Mouse (Mus musculus) liver, adult 2 months (tissue): Measurements from ENCODE around the gene Cnn1.

Experiments used
- CTCF ChIP-seq: fragments of 200-500 bp; IDR thresholded peaks from 2 replicates; pipeline ENCODE4 v1.5.1; 2011; ENCODE audit warnings: low read depth, low read length, control low read depth
- POLR2A ChIP-seq: fragments of 200-500 bp; IDR thresholded peaks from 2 replicates; pipeline ENCODE4 v1.6.1; 2011; ENCODE audit warnings: low read length, control low read depth; ENCODE audit not compliant: insufficient read depth; ENCODE audit errors: extremely low read depth

DNA sequence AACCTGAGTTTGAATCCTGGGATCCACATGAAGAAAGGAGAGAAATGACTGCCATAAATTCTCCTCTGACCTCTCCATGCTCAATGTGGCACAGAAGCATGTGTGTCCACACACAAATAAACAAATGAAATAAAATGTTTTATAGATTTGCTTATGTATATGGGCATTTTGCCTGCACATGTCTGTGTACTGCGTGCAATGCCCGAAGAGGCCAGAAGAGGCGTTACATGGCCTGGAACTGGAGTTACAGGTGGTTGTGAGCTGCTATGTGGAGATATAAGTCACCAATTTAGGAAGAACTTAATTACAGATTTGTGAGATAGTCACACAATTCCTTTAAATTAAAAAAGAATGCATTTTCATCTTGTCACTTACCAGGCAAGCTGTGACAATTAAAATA is 54.8 kb downstream of the Cnn1 start:
- TF ChIP-seq CTCF (no peak), POLR2A (no peak)
